Mouse (Mus musculus) hindlimb bud, embryonic 11.5 days (tissue): ENCODE data around the gene Prdm11.

ENCODE experiments used
- DNase-seq: peaks from one replicate; pipeline ENCODE4 v3.0.0-alpha.2; 2012; ENCODE audit warnings: low read depth, low spot score; ENCODE audit errors: extremely low spot score

Gene Prdm11

GRCm38 (mm10) chr2:92967839-92968166 lies 78.2 kb downstream of the Prdm11 start:
- no peak for DNase-seq

- DNase-seq: no peak
Measured at GRCm38 (mm10) chr2:92967032-92967838, 78.7 kb downstream of the Prdm11 start.

- no peak for DNase-seq
Measured at GRCm38 (mm10) chr2:92966257-92966656, 79.7 kb downstream of the Prdm11 start.

- no peak for DNase-seq
Measured at GRCm38 (mm10) chr2:92964345-92964744, 81.6 kb downstream of the Prdm11 start.

GRCm38 (mm10) chr2:92958640-92959039 lies 87.3 kb downstream of the Prdm11 start:
- DNase-seq: no peak

- no peak for DNase-seq
Measured at GRCm38 (mm10) chr2:92956943-92957342, 89.0 kb downstream of the Prdm11 start.

- DNase-seq: no peak
Measured at GRCm38 (mm10) chr2:92954404-92955114, 91.4 kb downstream of the Prdm11 start.

- DNase-seq: no peak
Measured at GRCm38 (mm10) chr2:92953450-92953849, 92.5 kb downstream of the Prdm11 start.

GRCm38 (mm10) chr2:92949518-92949917 lies 96.4 kb downstream of the Prdm11 start:
- DNase-seq: no peak

- no peak for DNase-seq
Measured at GRCm38 (mm10) chr2:92948699-92949300, 97.2 kb downstream of the Prdm11 start.

GRCm38 (mm10) chr2:92947981-92948698 lies 97.8 kb downstream of the Prdm11 start:
- DNase-seq: no peak

GRCm38 (mm10) chr2:92945824-92946598 lies 100.0 kb downstream of the Prdm11 start:
- no peak for DNase-seq

GRCm38 (mm10) chr2:92945125-92945746 lies 100.7 kb downstream of the Prdm11 start:
- DNase-seq: no peak

- no peak for DNase-seq
Measured at GRCm38 (mm10) chr2:92944356-92944755, 101.6 kb downstream of the Prdm11 start.

GRCm38 (mm10) chr2:92943406-92943805 lies 102.6 kb downstream of the Prdm11 start:
- no peak for DNase-seq

- DNase-seq: no peak
Measured at GRCm38 (mm10) chr2:92941463-92941862, 104.5 kb downstream of the Prdm11 start.

GRCm38 (mm10) chr2:92940963-92941362 lies 105.0 kb downstream of the Prdm11 start:
- no peak for DNase-seq

- DNase-seq: no peak
Measured at GRCm38 (mm10) chr2:92938827-92939226, 107.1 kb downstream of the Prdm11 start.

- no peak for DNase-seq
Measured at GRCm38 (mm10) chr2:92938063-92938462, 107.9 kb downstream of the Prdm11 start.

GRCm38 (mm10) chr2:92935483-92935882 lies 110.5 kb downstream of the Prdm11 start:
- DNase-seq: no peak
